Mouse (Mus musculus) embryonic fibroblast, embryonic 13.5 days (primary cell): ENCODE measurements around the gene Tmem164.

Experiments
- CTCF ChIP-seq: IDR thresholded peaks from 2 replicates; pipeline ENCODE4 v1.5.1; 2011; ENCODE audit warnings: mild to moderate bottlenecking, control low read depth, low read length, moderate library complexity, borderline replicate concordance; ENCODE audit not compliant: insufficient read depth
- POLR2A ChIP-seq: IDR thresholded peaks from 2 replicates; pipeline ENCODE4 v1.6.1; 2011; ENCODE audit warnings: low read depth, mild to moderate bottlenecking, control low read depth, low read length, moderate library complexity

- TF ChIP-seq CTCF (no peak), POLR2A (no peak)
Measured at GRCm38 (mm10) chrX:142685676-142686075, 4.5 kb downstream of the Tmem164 start.
